Mouse (Mus musculus) stomach, postnatal 0 days (tissue): ENCODE data around the gene Pld4.

Experiments used
- CTCF ChIP-seq: IDR thresholded peaks from 2 replicates; pipeline ENCODE4 v1.5.1; 2016; ENCODE audit warnings: antibody characterized with exemption, low read depth, mild to moderate bottlenecking, moderate library complexity
- EP300 ChIP-seq: optimal IDR thresholded peaks from 2 replicates; pipeline ENCODE3; 2016; ENCODE audit warnings: antibody characterized with exemption

GRCm38 (mm10) chr12:112713984-112714383 is 46.5 kb upstream of the Pld4 start:
- TF ChIP-seq CTCF (no peak), EP300 (no peak)
